Mouse (Mus musculus): ENCODE measurements at regions not wholly inside any gene's neighbourhood (a gene's known extent, or its start where the extent isn't known, plus 50 kb on each side); places are given as distances from the start of the nearest gene placed in this dataset.

DNA sequence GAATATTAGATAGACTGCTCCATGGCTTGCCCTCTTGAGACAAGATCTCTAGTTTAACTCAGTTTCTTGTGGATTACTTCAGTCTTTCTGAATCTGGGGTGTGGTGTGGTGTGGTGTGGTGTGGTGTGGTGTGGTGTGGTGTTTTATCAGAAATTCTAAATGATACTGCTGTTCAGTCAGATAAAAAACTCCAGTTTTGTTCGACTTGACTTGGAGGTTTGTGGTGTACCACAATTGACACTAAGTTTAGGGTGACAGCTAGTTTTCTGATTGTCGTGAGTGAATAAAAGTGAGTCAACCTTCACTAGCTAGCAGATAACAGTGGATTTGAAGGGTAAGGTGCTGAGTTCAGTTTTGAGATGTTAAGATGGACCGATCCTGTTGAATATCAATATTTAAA lies 89.5 kb upstream of the Cdkn2b start:
- TF ChIP-seq CTCF (IDR thresholded peaks at IDR 0.05; ENCODE audit: control insufficient read depth, insufficient read depth, insufficient read length) (no peak), USF1 (IDR thresholded peaks at IDR 0.05; ENCODE audit: low read depth) (no peak), FOSL1 (IDR thresholded peaks at IDR 0.05; ENCODE audit: insufficient read depth, low read length, poor library complexity, severe bottlenecking) (no peak), MYOD1 (IDR thresholded peaks at IDR 0.05; ENCODE audit: control insufficient read depth, insufficient read length, low read depth) (no peak), MAX (IDR thresholded peaks at IDR 0.05) (no peak)

Measured in C2C12 (cell line).